Mouse (Mus musculus) ES-Bruce4 (cell line): ENCODE measurements around the gene Fmo6.

Experiments used
- CTCF ChIP-seq: IDR thresholded peaks from one replicate; pipeline ENCODE4 v1.8.1; 2011; ENCODE audit warnings: low read depth, low read length
- EP300 ChIP-seq: IDR thresholded peaks from 2 replicates; pipeline ENCODE4 v1.6.1; 2011; ENCODE audit warnings: low read depth, low read length; ENCODE audit not compliant: insufficient read depth

GRCm38 (mm10) chr1:162931880-162932279, 5.4 kb downstream of the Fmo6 start:
- TF ChIP-seq CTCF (no peak), EP300 (no peak)
